Mouse (Mus musculus): ENCODE measurements around the gene Lama2. TPM values are rescaled to one million over a fixed set of nuclear protein-coding genes. Genes with fewer than 3 reads are reported as not detected.

The Lama2 gene
- polyA plus RNA-seq, 1 experiment from 2014 or later, result 7.1 TPM

- WGBS, result 14% methylated on average over 18 of the region's 18 CpGs
- Histone ChIP-seq H3K9me3 (ENCODE audit: control insufficient read depth, low read length) (no peaks in the 10 kb centered on the region), H3K4me3 (ENCODE audit: low read depth, low read length) (peak overlapping the region; percentile 23), H3K4me1 (ENCODE audit: control insufficient read depth, insufficient read depth, low read length) (peaks cover 5% of the 10 kb centered on the region), H3K27me3 (ENCODE audit: control insufficient read depth, insufficient read depth, low read length) (no peaks in the 10 kb centered on the region), H3K36me3 (ENCODE audit: control insufficient read depth, insufficient read depth, low read length) (no peaks in the 10 kb centered on the region), H3K4me2 (peak overlapping the region; percentile 50), H3K27ac (ENCODE audit: low read depth, low read length) (no peak overlapping the region), H3K9ac (ENCODE audit: low read length) (peak overlapping the region; percentile 61)
- ATAC-seq (ENCODE audit: low FRiP score), result peak; percentile 85
- DNase-seq (ENCODE audit: low spot score, missing footprints), result peak; percentile 91
These were observed 2.7 kb downstream of the Lama2 start for GRCm38 (mm10) chr10:27616641-27617415.

DNA sequence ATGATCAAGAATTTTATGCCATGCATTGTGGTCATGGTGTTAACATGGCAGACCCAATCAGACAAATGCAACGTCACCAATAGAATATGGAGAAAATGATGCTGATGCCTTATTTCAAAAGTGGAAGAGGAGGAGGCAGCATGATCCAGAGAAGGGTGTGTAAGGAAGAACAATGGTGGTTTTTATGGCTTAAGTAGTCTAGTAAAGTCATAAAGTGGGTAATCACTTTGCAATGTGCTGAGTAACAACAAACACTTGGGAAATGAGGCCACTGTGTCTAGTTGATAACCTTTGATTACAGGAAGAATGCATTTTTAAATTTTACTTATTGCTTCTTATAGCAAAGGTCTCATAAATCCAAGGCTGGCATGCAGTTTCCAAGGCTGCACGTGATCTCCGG lies 23.9 kb downstream of the Lama2 start:
- WGBS, result 96% methylated on average over 3 of the region's 3 CpGs
- H3K4me1 ChIP-seq (ENCODE audit: control insufficient read depth, insufficient read depth, low read length), result no peaks in the 10 kb centered on the region
- DNase-seq (ENCODE audit: low spot score, missing footprints) (no peak), ATAC-seq (ENCODE audit: low FRiP score) (no peak)
- H3K4me2 ChIP-seq, result no peak overlapping the region
- no peak overlapping the region for H3K27ac ChIP-seq (ENCODE audit: low read depth, low read length)
- no peak overlapping the region for H3K9ac ChIP-seq (ENCODE audit: low read length)
- no peaks in the 10 kb centered on the region for H3K27me3 ChIP-seq (ENCODE audit: control insufficient read depth, insufficient read depth, low read length)
- no peak overlapping the region for H3K4me3 ChIP-seq (ENCODE audit: low read depth, low read length)
- no peaks in the 10 kb centered on the region for H3K9me3 ChIP-seq (ENCODE audit: control insufficient read depth, low read length)
- H3K36me3 ChIP-seq (ENCODE audit: control insufficient read depth, insufficient read depth, low read length), result no peaks in the 10 kb centered on the region

DNA sequence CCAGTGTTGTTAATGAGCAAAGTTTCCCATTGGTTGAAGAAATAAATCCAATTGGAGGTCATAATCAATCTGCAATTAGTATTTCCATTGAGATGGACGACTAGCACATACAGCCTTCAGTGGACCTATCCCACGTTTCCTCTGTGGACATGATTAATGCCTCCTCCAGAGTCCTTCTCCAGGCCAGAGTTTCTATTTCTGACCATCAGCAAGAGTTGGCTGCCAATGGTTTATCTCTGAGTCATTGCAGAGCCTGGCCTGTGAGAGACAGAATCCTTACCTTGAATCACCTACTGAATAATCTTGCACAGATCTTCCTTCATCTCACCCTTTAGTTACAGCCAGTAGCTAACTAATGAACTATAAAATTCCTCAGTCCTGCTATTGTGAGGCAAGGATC lies 86.3 kb downstream of the Lama2 start:
- DNase-seq (ENCODE audit: low spot score, missing footprints) (no peak), ATAC-seq (ENCODE audit: low FRiP score) (no peak)
- Histone ChIP-seq H3K4me2 (no peak overlapping the region), H3K36me3 (ENCODE audit: control insufficient read depth, insufficient read depth, low read length) (no peaks in the 10 kb centered on the region), H3K9me3 (ENCODE audit: control insufficient read depth, low read length) (no peaks in the 10 kb centered on the region), H3K27ac (ENCODE audit: low read depth, low read length) (no peak overlapping the region), H3K4me1 (ENCODE audit: control insufficient read depth, insufficient read depth, low read length) (no peaks in the 10 kb centered on the region), H3K9ac (ENCODE audit: low read length) (no peak overlapping the region), H3K27me3 (ENCODE audit: control insufficient read depth, insufficient read depth, low read length) (no peaks in the 10 kb centered on the region), H3K4me3 (ENCODE audit: low read depth, low read length) (no peak overlapping the region)
- WGBS, result 86% methylated on average over 2 of the region's 2 CpGs

- Histone ChIP-seq H3K27me3 (ENCODE audit: control insufficient read depth, insufficient read depth, low read length) (no peaks in the 10 kb centered on the region), H3K9ac (ENCODE audit: low read length) (no peak overlapping the region), H3K27ac (ENCODE audit: low read depth, low read length) (no peak overlapping the region), H3K4me2 (no peak overlapping the region), H3K36me3 (ENCODE audit: control insufficient read depth, insufficient read depth, low read length) (no peaks in the 10 kb centered on the region), H3K4me1 (ENCODE audit: control insufficient read depth, insufficient read depth, low read length) (no peaks in the 10 kb centered on the region), H3K9me3 (ENCODE audit: control insufficient read depth, low read length) (no peaks in the 10 kb centered on the region), H3K4me3 (ENCODE audit: low read depth, low read length) (no peak overlapping the region)
- WGBS, result 68% methylated on average over 3 of the region's 3 CpGs
- no peak for ATAC-seq (ENCODE audit: low FRiP score)
- no peak for DNase-seq (ENCODE audit: low spot score, missing footprints)
These were observed 110.6 kb downstream of the Lama2 start for GRCm38 (mm10) chr10:27508847-27509459.

DNA sequence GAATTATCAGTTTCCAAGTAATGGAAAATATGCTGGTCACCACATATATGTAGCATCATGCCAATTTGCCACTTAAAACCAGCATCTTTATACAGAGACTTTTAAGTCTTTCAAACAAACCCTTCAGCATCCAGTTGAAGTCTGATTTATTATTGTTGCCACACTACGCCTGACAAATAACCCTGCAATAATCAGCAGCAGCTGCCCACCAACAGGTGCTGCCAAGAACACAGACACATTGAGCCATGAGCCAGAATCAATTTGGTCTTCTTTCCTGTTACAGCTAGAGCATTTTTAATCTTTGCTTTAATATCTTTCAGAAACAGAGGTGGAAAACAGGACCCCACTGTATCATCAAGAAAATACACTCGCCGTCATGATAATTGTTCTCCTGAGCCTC lies 118.7 kb downstream of the Lama2 start:
- 92% methylated on average over 3 of the region's 3 CpGs for WGBS
- no peak overlapping the region for H3K27ac ChIP-seq (ENCODE audit: low read depth, low read length)

GRCm38 (mm10) chr10:27488452-27488851 lies 131.1 kb downstream of the Lama2 start:
- H3K4me3 ChIP-seq (ENCODE audit: low read depth, low read length), result no peak overlapping the region
- WGBS, result 79% methylated on average over 1 of the region's 1 CpGs
- H3K9ac ChIP-seq (ENCODE audit: low read length), result no peak overlapping the region
- no peaks in the 10 kb centered on the region for H3K36me3 ChIP-seq (ENCODE audit: control insufficient read depth, insufficient read depth, low read length)
- DNase-seq (ENCODE audit: low spot score, missing footprints) (no peak), ATAC-seq (ENCODE audit: low FRiP score) (no peak)
- H3K9me3 ChIP-seq (ENCODE audit: control insufficient read depth, low read length), result no peaks in the 10 kb centered on the region
- no peak overlapping the region for H3K27ac ChIP-seq (ENCODE audit: low read depth, low read length)
- no peak overlapping the region for H3K4me2 ChIP-seq
- no peaks in the 10 kb centered on the region for H3K27me3 ChIP-seq (ENCODE audit: control insufficient read depth, insufficient read depth, low read length)
- no peaks in the 10 kb centered on the region for H3K4me1 ChIP-seq (ENCODE audit: control insufficient read depth, insufficient read depth, low read length)

More for the DNA sequence above, 118.7 kb downstream of the Lama2 start:
- H3K4me1 ChIP-seq (ENCODE audit: control insufficient read depth, insufficient read depth, low read length), result no peaks in the 10 kb centered on the region
- H3K9ac ChIP-seq (ENCODE audit: low read length), result no peak overlapping the region
- H3K4me2 ChIP-seq, result no peak overlapping the region
- no peak overlapping the region for H3K4me3 ChIP-seq (ENCODE audit: low read depth, low read length)
- no peaks in the 10 kb centered on the region for H3K27me3 ChIP-seq (ENCODE audit: control insufficient read depth, insufficient read depth, low read length)
- H3K36me3 ChIP-seq (ENCODE audit: control insufficient read depth, insufficient read depth, low read length), result no peaks in the 10 kb centered on the region
- no peak for DNase-seq (ENCODE audit: low spot score, missing footprints)
- H3K9me3 ChIP-seq (ENCODE audit: control insufficient read depth, low read length), result no peaks in the 10 kb centered on the region
- no peak for ATAC-seq (ENCODE audit: low FRiP score)

GRCm38 (mm10) chr10:27484041-27484440 lies 135.5 kb downstream of the Lama2 start:
- no peaks in the 10 kb centered on the region for H3K9me3 ChIP-seq (ENCODE audit: control insufficient read depth, low read length)
- ATAC-seq (ENCODE audit: low FRiP score), result no peak
- no peak overlapping the region for H3K4me3 ChIP-seq (ENCODE audit: low read depth, low read length)
- H3K27me3 ChIP-seq (ENCODE audit: control insufficient read depth, insufficient read depth, low read length), result no peaks in the 10 kb centered on the region
- H3K4me1 ChIP-seq (ENCODE audit: control insufficient read depth, insufficient read depth, low read length), result no peaks in the 10 kb centered on the region
- no peak overlapping the region for H3K27ac ChIP-seq (ENCODE audit: low read depth, low read length)
- no peak overlapping the region for H3K4me2 ChIP-seq
- 77% methylated on average over 1 of the region's 1 CpGs for WGBS
- H3K9ac ChIP-seq (ENCODE audit: low read length), result no peak overlapping the region
- no peaks in the 10 kb centered on the region for H3K36me3 ChIP-seq (ENCODE audit: control insufficient read depth, insufficient read depth, low read length)
- no peak for DNase-seq (ENCODE audit: low spot score, missing footprints)

DNA sequence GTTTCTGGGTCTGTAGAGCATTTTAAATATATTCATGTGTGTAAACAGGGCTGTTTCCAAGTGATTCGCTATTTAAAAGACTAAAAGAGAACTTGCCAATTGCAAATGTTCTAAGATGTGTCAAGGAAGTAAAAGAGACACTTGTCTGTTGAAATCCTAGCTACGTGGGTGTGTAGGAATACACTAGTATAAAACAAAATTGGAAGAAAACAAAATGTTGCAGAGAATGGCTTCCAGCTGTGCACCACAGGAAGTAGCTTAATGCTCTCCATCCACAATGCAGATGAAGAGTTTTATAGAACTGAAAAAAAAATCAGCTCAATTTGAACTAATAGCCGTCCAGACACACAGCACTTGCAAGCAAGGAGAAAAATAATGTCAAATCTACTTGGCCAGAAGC lies 144.0 kb downstream of the Lama2 start:
- Histone ChIP-seq H3K27me3 (ENCODE audit: control insufficient read depth, insufficient read depth, low read length) (no peaks in the 10 kb centered on the region), H3K36me3 (ENCODE audit: control insufficient read depth, insufficient read depth, low read length) (no peaks in the 10 kb centered on the region), H3K4me3 (ENCODE audit: low read depth, low read length) (no peak overlapping the region), H3K4me1 (ENCODE audit: control insufficient read depth, insufficient read depth, low read length) (no peaks in the 10 kb centered on the region), H3K4me2 (no peak overlapping the region), H3K9ac (ENCODE audit: low read length) (no peak overlapping the region), H3K27ac (ENCODE audit: low read depth, low read length) (no peak overlapping the region), H3K9me3 (ENCODE audit: control insufficient read depth, low read length) (no peaks in the 10 kb centered on the region)
- ATAC-seq (ENCODE audit: low FRiP score), result no peak
- no peak for DNase-seq (ENCODE audit: low spot score, missing footprints)
- 39% methylated on average over 3 of the region's 3 CpGs for WGBS

DNA sequence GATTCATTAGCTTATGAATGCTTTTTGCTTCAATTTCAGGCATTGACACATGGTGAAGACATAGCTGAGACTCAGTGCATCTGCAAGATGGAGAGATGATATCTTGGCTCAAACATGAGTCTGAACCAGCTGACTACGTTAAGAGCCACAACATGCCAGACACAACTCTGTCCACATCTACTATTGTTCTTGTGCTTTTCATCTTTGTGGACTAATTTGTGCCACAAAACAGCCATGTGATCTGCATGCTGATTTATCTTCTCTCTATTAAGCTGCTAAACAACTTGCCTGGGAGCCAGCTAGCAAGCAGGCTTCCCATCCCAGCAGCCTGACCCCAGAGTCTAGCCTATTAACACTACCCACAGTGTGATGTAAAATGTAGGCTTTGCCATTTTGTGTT lies 151.3 kb downstream of the Lama2 start:
- 83% methylated on average over 1 of the region's 1 CpGs for WGBS
- Histone ChIP-seq H3K9me3 (ENCODE audit: control insufficient read depth, low read length) (no peaks in the 10 kb centered on the region), H3K27ac (ENCODE audit: low read depth, low read length) (no peak overlapping the region), H3K9ac (ENCODE audit: low read length) (no peak overlapping the region), H3K4me3 (ENCODE audit: low read depth, low read length) (no peak overlapping the region), H3K4me1 (ENCODE audit: control insufficient read depth, insufficient read depth, low read length) (no peaks in the 10 kb centered on the region), H3K27me3 (ENCODE audit: control insufficient read depth, insufficient read depth, low read length) (no peaks in the 10 kb centered on the region), H3K4me2 (no peak overlapping the region), H3K36me3 (ENCODE audit: control insufficient read depth, insufficient read depth, low read length) (no peaks in the 10 kb centered on the region)
- ATAC-seq (ENCODE audit: low FRiP score) (peak; percentile 62; the same call in 1 of the 2 replicates), DNase-seq (ENCODE audit: low spot score, missing footprints) (no peak)

Measured in midbrain, embryonic 11.5 days (tissue).